Mouse (Mus musculus): ENCODE measurements around the gene Camta2.

- TF ChIP-seq POLR2A (IDR thresholded peaks at IDR 0.05; ENCODE audit: borderline replicate concordance, low read depth, low read length) (no peak), CTCF (IDR thresholded peaks at IDR 0.05; ENCODE audit: low read depth, low read length) (no peak)
Measured at GRCm38 (mm10) chr11:70629557-70629956, 58.3 kb downstream of the Camta2 start.

Measured in bone marrow macrophage, adult 2 months (primary cell).